Mouse (Mus musculus) cerebellum, adult 9-10 months (tissue): ENCODE results near the gene Dbh.
A peak's percentile ranks its signal among the peaks of the same experiment; 100 is the strongest.

Experiments used
- DNase-seq: peaks from one replicate; pipeline ENCODE4 v3.0.0; 2022

The Dbh gene

GRCm38 (mm10) chr2:27164796-27165590 is at the start of gene Dbh:
Dbh (plus strand) TSS chr2:27165233.
- DNase-seq = no peak

- DNase-seq = no peak
Measured at GRCm38 (mm10) chr2:27118452-27118851, 46.6 kb upstream of the Dbh start.

GRCm38 (mm10) chr2:27119766-27120165 is 45.3 kb upstream of the Dbh start:
- no peak for DNase-seq

GRCm38 (mm10) chr2:27120241-27120641 is 44.8 kb upstream of the Dbh start:
- DNase-seq = no peak

- peak; percentile 38 for DNase-seq
Measured at GRCm38 (mm10) chr2:27121626-27122355, 43.2 kb upstream of the Dbh start.

DNA sequence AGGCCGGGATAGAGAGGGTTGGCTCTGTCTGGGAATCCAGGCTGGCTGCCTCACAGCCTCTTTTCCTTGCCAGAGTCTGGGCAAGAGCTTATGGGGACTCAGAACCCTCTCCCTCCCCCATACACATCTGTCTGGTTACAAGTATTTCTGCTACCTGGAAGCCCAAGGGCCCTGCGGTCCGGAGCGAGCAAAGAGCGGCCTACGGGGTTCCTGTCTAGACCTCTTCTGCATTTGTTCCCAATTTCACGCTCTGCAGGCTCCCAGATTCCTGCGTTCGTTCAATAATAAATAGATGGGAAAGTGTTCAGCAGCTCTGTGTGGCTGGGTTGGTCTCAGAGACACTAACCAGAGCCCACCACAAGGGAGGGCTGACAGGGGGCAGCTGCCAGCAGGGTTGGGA is 42.5 kb upstream of the Dbh start:
- no peak for DNase-seq

GRCm38 (mm10) chr2:27123121-27123520 is 41.9 kb upstream of the Dbh start:
- DNase-seq = no peak

DNA sequence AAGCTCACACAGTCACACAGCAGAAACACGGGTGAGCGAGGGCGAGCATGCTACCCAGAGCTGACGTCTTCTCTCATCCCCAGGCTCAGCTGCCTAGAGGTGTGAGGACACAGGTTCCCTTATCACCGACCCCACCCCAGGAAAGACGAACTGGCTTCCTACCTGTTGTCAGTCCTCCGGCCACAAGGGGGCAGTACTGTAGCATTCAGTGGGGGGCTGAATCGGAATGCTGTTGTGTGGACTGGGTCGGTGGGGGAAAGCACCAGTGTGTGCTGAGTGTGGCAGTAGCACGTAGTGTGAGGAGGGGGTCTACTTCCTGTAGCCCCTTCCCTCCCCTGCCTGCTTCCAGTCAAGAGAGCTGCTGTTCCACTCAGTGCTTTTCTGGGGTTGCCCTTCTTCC is 39.1 kb upstream of the Dbh start:
- DNase-seq = peak; percentile 42

DNA sequence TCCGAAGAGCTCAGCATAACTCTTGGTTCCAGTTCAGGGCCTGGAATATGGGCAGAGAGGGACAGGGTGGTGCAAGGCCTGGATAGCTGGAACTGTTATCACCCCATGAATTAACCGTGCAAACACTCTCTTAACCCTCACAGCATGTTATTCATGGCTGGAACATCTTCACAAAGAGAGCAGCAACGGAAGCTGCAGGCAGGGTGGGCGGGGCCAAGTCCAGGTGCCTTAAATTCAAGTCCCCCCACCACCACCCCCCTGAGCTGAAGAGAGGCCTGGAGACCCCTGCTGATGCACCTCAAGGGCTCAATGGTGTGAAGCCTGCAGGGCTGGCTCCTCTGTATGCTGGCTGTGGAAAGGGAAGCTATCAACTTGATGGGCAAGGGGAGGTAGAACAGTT is 38.5 kb upstream of the Dbh start:
- DNase-seq = no peak

DNA sequence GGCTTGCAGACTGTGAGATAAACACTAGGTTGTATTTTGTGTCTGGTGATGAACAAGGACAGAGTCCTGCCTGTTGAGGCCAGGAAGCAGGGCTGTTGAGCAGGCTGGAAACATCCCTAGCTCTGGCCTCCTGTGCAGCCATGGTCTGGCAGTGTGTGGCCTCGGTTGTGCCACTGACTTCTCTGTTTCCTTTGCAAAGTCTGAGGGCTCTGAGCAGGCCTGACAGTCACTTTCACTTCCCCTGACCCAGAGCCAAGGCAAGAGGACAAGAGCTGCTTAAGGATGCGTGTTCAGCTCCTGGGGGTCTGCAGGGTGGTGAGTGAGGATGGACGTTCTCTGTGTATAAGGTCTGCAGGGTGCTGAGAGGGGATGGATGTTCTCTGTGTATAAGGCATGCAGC is 36.0 kb upstream of the Dbh start:
- no peak for DNase-seq

DNA sequence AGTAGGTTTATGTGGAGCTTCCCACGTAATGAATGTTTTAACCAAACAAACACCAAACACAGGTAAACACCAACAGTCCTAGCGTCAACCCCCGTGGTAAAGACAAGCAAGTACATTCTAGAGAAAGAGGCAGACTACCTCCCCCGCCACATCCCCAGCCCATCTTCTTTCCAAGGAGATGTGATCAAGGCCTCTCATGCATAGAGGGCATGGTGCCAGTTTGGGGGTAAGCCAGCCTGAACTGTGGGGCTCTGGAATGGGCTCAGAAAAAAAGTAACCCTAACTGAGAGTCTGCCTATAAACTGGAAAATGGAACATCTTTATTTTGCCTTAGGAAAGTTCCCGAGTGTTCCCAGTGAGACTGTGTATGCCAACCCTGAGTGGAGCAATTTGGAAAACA is 29.1 kb upstream of the Dbh start:
- DNase-seq = no peak

DNA sequence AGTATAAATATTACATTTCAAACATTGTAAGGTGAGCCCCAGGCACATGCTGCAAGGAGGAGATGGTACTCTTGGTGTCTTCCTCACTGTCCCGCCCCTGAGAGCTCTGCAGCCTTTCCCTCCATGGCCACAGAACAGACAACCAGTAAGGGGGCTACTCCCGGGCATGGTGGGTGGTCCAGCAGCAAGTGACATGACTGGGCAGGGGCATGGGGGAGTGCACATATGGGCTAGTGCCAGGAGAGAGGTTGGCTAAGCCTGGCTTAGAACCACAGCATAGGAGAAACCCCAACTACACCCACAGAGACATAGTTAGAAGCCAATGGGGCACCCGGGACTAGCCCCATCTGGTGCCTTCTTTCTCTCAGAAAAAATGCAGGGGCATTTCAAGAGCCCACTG is 28.7 kb upstream of the Dbh start:
- DNase-seq = no peak

DNA sequence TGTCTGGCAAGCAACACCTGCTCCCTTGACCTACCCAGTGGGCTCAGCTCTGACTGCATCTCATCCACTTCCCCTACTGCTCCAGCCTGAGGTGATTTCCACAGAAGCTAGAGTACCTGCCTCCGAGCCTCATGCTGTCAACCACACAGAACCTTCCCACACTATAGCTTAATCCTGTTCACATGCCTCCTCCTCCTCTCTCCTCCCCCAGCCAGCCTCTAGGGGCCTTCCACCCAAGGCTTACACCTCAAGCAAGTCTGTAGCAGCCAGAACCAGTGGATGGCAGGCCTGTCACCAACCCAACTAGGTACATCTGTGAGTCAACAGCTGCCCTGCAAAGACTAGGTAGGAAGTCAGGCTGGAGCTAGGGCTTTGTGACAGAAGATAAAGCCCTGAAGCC is 28.2 kb upstream of the Dbh start:
- no peak for DNase-seq

- DNase-seq = no peak
Measured at GRCm38 (mm10) chr2:27138356-27138755, 26.7 kb upstream of the Dbh start.

DNA sequence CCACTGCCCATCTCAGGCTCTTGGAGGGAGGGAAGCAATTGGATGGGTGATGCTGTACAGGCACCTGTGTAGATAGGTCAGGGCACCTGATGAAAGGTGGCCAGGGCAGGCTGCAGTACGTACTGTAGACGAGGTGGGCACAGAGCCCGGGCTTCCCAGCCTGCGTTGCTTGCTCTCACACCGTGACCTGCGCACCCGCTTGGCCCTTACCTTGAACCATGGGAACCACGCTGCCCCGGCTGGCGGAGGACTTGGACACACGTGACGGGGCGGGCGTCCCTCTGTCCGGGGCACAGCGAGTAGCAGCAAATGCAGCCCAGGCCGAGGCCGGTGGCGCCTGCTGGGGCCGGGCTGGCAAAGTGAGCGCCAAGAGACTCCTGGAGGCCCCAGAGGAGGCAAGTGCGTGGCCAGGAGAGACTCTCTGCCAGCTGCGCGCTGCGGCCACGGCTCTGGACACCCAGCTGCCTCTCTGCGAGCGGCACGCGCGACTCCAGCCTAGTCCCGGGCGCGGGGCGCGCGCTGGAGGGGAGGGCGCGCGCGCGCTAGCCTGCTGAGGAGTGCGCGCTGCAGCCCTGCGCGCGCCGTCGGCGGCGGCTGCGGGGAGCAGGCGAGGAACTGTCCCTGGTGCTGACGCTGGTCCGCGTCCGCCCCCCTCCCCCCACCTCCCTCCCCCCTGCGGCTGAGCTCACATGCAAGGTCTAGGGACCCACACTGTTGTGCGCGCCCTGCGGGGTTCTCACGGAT is 22.9 kb upstream of the Dbh start, which contains the start of gene Fam163b:
Gene Fam163b (minus strand): TSS at position 542 of the 744 bp plus-strand sequence.
- peak; percentile 40 for DNase-seq

GRCm38 (mm10) chr2:27144957-27145356 is 20.1 kb upstream of the Dbh start:
- no peak for DNase-seq

DNA sequence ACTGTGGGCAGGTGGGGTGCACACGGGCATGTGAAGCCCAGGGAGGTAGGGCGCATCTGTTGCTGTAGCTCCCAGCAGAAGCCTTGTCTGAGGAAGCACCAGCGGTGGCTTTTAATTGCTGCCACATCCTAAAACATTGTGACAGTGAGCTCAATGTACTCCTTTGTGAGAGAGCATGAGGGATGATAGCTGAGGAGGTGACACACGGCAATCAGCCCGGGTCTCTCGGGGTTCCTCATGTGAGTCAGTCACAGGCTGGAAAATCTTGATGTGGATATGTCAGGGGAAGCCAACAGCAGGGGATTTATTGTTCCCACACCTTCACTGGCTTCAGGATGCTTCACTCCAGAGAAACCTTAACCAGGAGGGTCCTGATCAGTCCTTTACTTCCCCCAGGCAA is 18.2 kb upstream of the Dbh start:
- DNase-seq = no peak

DNA sequence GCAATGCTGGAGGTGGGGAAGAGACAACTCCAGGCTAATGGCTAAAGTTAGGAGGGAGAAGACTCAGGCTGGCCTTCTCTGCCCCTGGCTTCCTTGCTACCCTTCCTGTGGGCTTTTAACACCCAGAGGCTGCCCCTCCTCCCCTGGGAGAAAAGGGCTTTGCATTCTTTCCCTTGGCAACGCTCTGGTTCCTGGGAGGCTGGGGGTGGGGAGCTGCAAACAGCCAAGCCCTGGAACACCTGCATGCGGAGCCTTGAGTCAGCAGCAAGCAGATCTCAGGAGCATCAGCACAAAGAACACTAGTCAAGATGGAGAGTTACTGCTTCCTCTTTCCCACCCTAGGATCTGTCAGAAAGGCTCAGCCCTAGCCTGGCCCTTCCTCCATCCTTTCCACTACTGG is 15.6 kb upstream of the Dbh start:
- DNase-seq = no peak

- no peak for DNase-seq
Measured at GRCm38 (mm10) chr2:27154466-27155185, 10.4 kb upstream of the Dbh start.

DNA sequence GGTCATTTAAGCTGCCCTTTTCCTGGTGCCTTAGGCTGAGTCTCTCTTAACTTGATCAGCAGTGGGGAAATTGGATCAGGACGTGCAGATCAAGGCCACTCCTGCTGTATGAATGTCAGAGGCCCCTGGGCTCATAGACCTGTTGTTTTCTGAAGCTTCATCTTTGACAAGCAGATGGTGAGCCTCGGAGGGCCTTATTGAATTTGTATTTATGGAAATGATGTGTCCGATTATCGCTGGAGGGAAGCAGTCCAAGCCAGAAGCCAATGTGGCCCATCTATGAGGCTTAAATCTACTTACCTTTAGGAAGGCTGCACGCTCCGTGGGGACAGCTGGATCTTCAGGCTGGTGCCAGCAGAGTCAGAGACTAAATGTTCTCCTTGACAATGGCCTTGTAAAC is 8.4 kb upstream of the Dbh start:
- DNase-seq = no peak

- DNase-seq = no peak
Measured at GRCm38 (mm10) chr2:27161526-27161925, 3.5 kb upstream of the Dbh start.

DNA sequence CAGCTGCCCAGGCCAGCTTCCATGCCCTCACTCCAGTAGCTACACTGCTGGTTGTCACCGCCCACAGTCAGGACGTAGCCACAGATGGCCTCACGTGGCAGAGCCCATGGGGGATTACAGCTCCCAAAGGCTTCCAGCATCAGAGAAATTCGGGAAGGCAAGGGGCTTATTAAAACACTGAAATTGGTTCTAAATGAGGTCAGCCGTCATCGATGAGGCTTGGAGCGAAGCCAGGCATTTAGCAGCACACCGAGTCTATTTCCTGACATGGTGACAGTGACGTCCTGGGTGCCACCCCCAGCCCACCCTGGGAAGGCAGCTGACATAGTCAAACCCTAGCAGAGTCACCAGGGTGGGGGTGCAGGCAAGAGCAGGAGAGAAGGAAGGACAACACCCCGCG is 2.4 kb upstream of the Dbh start:
- DNase-seq = no peak

- DNase-seq = no peak
Measured at GRCm38 (mm10) chr2:27163851-27164250, 1.2 kb upstream of the Dbh start.
